Mouse (Mus musculus) lung, adult 2 months (tissue): ENCODE measurements around the gene Tspan33.

Experiments used
- CTCF ChIP-seq: fragments of 200-500 bp; IDR thresholded peaks from 2 replicates; pipeline ENCODE4 v1.5.1; 2011; ENCODE audit warnings: mild to moderate bottlenecking, low read length, control low read depth; ENCODE audit not compliant: insufficient read depth
- POLR2A ChIP-seq: fragments of 200-500 bp; IDR thresholded peaks from 2 replicates; pipeline ENCODE4 v1.6.1; 2011; ENCODE audit warnings: low read depth, mild to moderate bottlenecking, control low read depth, low read length, borderline replicate concordance; ENCODE audit errors: extremely low read depth

DNA sequence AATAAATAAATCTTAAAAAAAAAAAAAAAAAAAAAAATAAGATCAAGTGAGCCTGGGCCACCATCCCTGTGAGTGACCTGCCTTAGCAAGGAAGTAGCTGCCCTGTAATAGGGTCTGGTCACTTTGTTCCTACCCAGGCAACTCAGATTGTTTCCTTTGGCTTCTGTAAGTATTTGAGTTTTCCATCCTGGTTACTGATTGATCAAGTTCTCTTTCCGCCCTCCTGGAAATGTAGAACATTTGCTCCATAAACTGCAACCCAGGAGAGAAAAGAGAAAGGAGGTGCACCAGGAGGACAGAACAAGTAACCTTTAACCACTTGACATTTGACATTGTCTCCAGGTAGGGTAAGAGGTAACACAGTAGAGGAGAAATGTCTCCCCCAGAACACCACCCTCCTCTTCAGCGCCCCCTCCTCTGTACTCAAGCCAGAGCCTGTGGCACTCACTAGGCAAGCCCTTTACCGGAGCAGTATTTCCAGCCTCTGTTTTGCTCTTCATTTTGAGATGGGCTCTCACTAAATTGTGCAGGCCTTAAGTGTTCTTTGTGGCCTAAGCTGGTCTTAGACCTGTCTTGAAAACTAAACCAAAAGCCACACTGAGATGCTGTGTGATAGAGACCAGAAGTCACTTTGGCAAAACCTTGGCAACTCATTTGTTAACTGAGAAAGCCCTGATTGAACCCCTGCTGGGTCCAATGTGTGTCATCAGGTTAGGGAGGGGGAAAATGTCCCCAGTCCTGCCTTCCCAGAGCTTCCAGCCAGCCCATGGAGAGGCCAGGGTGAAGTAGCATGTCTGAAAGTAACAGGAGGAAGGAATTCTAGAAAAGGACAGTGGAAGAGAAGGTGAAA lies 35.2 kb upstream of the Tspan33 start:
- TF ChIP-seq CTCF (no peak), POLR2A (no peak)
